Comparison of ENCODE assay signal across 8 mouse cellular contexts in the genomic region with DNA sequence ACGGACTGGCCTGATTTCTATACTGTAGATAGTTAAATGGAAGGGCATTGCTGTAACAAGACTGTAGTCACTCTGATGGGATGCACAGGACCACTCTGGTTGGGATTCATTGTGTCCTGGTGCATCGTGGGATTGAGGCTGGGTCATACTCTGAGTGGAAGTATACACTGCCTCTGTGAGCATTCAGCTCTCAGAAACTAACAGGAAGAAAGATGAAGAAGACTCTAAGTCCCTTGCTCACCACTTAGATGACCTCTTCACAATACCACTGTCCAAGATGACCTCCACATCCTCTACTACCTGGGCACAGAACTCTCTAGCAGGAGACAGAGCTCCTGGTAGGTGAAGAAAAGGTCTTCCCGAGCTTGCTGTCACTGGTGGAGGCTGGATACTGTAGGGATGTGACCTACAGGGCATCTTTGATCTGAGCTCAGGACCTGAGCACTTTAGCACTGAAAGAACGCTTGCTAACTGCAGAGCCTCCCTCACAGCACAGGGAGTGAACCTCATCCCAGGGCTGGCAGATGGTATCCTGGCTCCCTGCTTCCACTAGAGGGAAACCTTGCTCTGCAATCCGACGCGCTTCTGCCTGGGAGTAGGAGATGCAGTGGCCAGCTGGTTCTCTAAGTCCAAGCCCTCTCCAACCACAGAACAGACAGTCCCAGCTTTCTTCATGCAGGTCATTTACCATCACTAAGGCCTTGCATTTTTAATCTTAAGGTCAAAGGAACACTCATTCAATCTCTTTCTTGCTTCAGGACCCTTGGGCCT. TPM values are rescaled to one million over a fixed set of nuclear protein-coding genes. Genes with fewer than 3 reads are reported as not detected.
DNase-seq lines count a peak whose midpoint lies in the region; ATAC-seq and TF ChIP-seq lines count a peak whose summit lies in the region.

No protein-coding gene starts in this region.

- H3K4me1 ChIP-seq in forebrain, embryonic 16.5 days (replicated peaks; ENCODE audit: control insufficient read depth, insufficient read depth, low read length): peaks cover 15% of the 10 kb centered on the region
- H3K4me1 ChIP-seq in limb, embryonic 12.5 days (replicated peaks): peaks cover 20% of the 10 kb centered on the region
- H3K4me1 ChIP-seq in midbrain, embryonic 12.5 days: peaks cover 14% of the 10 kb centered on the region
- H3K4me1 ChIP-seq in stomach, postnatal 0 days (replicated peaks; ENCODE audit: control insufficient read depth, insufficient read depth): 0 out of 2 replicates have a peak, but pooled peaks cover 4% of the 10 kb centered on the region

- H3K27me3 ChIP-seq in forebrain, embryonic 16.5 days (replicated peaks; ENCODE audit: control insufficient read depth, insufficient read depth, low read length): no peaks in the 10 kb centered on the region
- H3K27me3 ChIP-seq in limb, embryonic 12.5 days: no peaks in the 10 kb centered on the region; the same call in none of the 2 replicates
- H3K27me3 ChIP-seq in midbrain, embryonic 12.5 days: 0 out of 2 replicates have a peak, but pooled peaks cover 6% of the 10 kb centered on the region
- H3K27me3 ChIP-seq in stomach, postnatal 0 days (ENCODE audit: control insufficient read depth, insufficient read depth, low read length): no peaks in the 10 kb centered on the region

- peak; percentile 99 for TF ChIP-seq CTCF in stomach, postnatal 0 days (IDR thresholded peaks at IDR 0.05; ENCODE audit: low read depth)

- H3K4me2 ChIP-seq in forebrain, embryonic 16.5 days (ENCODE audit: low read length): no peak overlapping the region
- peak overlapping the region; percentile 61; the same call in 1 of the 2 replicates for H3K4me2 ChIP-seq in limb, embryonic 12.5 days
- no peak overlapping the region for H3K4me2 ChIP-seq in midbrain, embryonic 12.5 days (replicated peaks)
- H3K4me2 ChIP-seq in stomach, postnatal 0 days (replicated peaks; ENCODE audit: low read depth): no peak overlapping the region

- ATAC-seq in forebrain, embryonic 16.5 days: peak; percentile 93
- ATAC-seq in limb, embryonic 12.5 days (ENCODE audit: insufficient number of reproducible peaks, insufficient read depth, low FRiP score, low TSS enrichment, low read depth): peak; percentile 65
- ATAC-seq in midbrain, embryonic 12.5 days (ENCODE audit: low FRiP score, low read depth): peak; percentile 83
- peak; percentile 83 for ATAC-seq in stomach, postnatal 0 days (ENCODE audit: low FRiP score, low TSS enrichment)

- H3K9me3 ChIP-seq in forebrain, embryonic 16.5 days (ENCODE audit: control insufficient read depth, low read length): no peaks in the 10 kb centered on the region
- no peaks in the 10 kb centered on the region for H3K9me3 ChIP-seq in limb, embryonic 12.5 days
- no peaks in the 10 kb centered on the region for H3K9me3 ChIP-seq in midbrain, embryonic 12.5 days
- no peaks in the 10 kb centered on the region for H3K9me3 ChIP-seq in stomach, postnatal 0 days (ENCODE audit: control insufficient read depth, low read length)

- peak; percentile 45 for DNase-seq in ovary, postnatal 14 days (ENCODE audit: low spot score)
- no peak for DNase-seq in ovary, postnatal 10 days (ENCODE audit: low spot score)
- DNase-seq in cerebellum, adult 11-12 months: peak; percentile 74
- DNase-seq in induced T-regulatory cell, adult 2 months (ENCODE audit: low read depth): peak; percentile 57
- peak; percentile 76 for DNase-seq in stomach, postnatal 0 days (ENCODE audit: low spot score)

- H3K4me3 ChIP-seq in forebrain, embryonic 16.5 days (replicated peaks; ENCODE audit: low read length): no peak overlapping the region
- H3K4me3 ChIP-seq in limb, embryonic 12.5 days (replicated peaks): no peak overlapping the region
- no peak overlapping the region for H3K4me3 ChIP-seq in midbrain, embryonic 12.5 days
- no peak overlapping the region for H3K4me3 ChIP-seq in stomach, postnatal 0 days (ENCODE audit: low read depth, low read length)

- no peak for TF ChIP-seq EP300 in stomach, postnatal 0 days (optimal IDR thresholded peaks at IDR 0.05)

- WGBS in forebrain, embryonic 16.5 days: 17% methylated on average over 7 of the region's 7 CpGs
- WGBS in limb, embryonic 12.5 days: 21% methylated on average over 7 of the region's 7 CpGs
- WGBS in midbrain, embryonic 12.5 days: 19% methylated on average over 7 of the region's 7 CpGs
- WGBS in stomach, postnatal 0 days: 14% methylated on average over 7 of the region's 7 CpGs

- H3K9ac ChIP-seq in forebrain, embryonic 16.5 days (replicated peaks; ENCODE audit: low read depth, low read length): no peak overlapping the region
- H3K9ac ChIP-seq in limb, embryonic 12.5 days (replicated peaks): no peak overlapping the region
- no peak overlapping the region for H3K9ac ChIP-seq in midbrain, embryonic 12.5 days (replicated peaks)
- no peak overlapping the region for H3K9ac ChIP-seq in stomach, postnatal 0 days (ENCODE audit: low read length)

- H3K36me3 ChIP-seq in forebrain, embryonic 16.5 days (ENCODE audit: control insufficient read depth, insufficient read depth): no peaks in the 10 kb centered on the region
- no peaks in the 10 kb centered on the region for H3K36me3 ChIP-seq in limb, embryonic 12.5 days
- no peaks in the 10 kb centered on the region for H3K36me3 ChIP-seq in midbrain, embryonic 12.5 days
- no peaks in the 10 kb centered on the region for H3K36me3 ChIP-seq in stomach, postnatal 0 days (ENCODE audit: control insufficient read depth, insufficient read depth, low read length)

- no peak overlapping the region for H3K27ac ChIP-seq in forebrain, embryonic 16.5 days (ENCODE audit: low read length)
- peak overlapping the region; percentile 57; the same call in 1 of the 2 replicates for H3K27ac ChIP-seq in limb, embryonic 12.5 days
- H3K27ac ChIP-seq in midbrain, embryonic 12.5 days (replicated peaks): 0 out of 2 replicates have a peak overlapping the region, but pooled peaks have one; percentile 60
- H3K27ac ChIP-seq in stomach, postnatal 0 days (replicated peaks): no peak overlapping the region

RNA-seq across cellular contexts. Expression of a gene that starts 49.3 kb away (rescaled TPM):
- polyA plus RNA-seq in forebrain, embryonic 16.5 days (2015; fragmentation: Nextera tagmentation; extraction: Ambion mirVana): 3.9 and 4.3 TPM in 2 replicates
- polyA plus RNA-seq in limb, embryonic 12.5 days (2016; fragmentation: Nextera tagmentation; extraction: Ambion mirVana): 1.7 and 1.8 TPM in 2 replicates
- 0.46 and 0.97 TPM in 2 replicates for polyA plus RNA-seq in midbrain, embryonic 12.5 days (2016; fragmentation: Nextera tagmentation; extraction: Ambion mirVana)
- 3.5 and 4.3 TPM in 2 replicates for polyA plus RNA-seq in stomach, postnatal 0 days (2015; fragmentation: Nextera tagmentation; extraction: Ambion mirVana)

Comparison
In these comparisons a context has a peak if more than half of its experiments do, and no peak if none do; other contexts are left out.
1. H3K27ac ChIP-seq: peak in limb, embryonic 12.5 days (single experiment) and midbrain, embryonic 12.5 days (single experiment); none in forebrain, embryonic 16.5 days (single experiment) and stomach, postnatal 0 days (single experiment).
2. Peak in every context shown above with its lines, with median percentiles within 50 percentile points of each other: ATAC-seq.